Mouse (Mus musculus) midbrain, embryonic 16.5 days (tissue): Measurements from ENCODE around the gene Olfr1318. TPM values are rescaled to one million over a fixed set of nuclear protein-coding genes. Genes with fewer than 3 reads are reported as not detected.
A peak's percentile ranks its signal among the peaks of the same experiment; 100 is the strongest.

Source experiments
- ATAC-seq: fragments of 200-750 bp; cut with Nextera tagmentation; 2 replicates; pipeline ENCODE4 v1.8.0; 2017; ENCODE audit warnings: moderate TSS enrichment
- H3K27ac ChIP-seq: fragments of 300-500 bp; sonication (generic); 2 replicates; pipeline ENCODE4 v1.5.1; 2014; ENCODE audit warnings: mild to moderate bottlenecking, low read length, mixed read lengths
- H3K27me3 ChIP-seq: fragments of 300-500 bp; sonication (generic); 2 replicates; pipeline ENCODE4 v1.6.1; 2014; ENCODE audit warnings: low read depth, low read length, mixed read lengths; ENCODE audit not compliant: control insufficient read depth, insufficient read depth
- H3K36me3 ChIP-seq: fragments of 300-500 bp; sonication (generic); 2 replicates; pipeline ENCODE4 v1.6.1; 2014; ENCODE audit warnings: mild to moderate bottlenecking, low read length, moderate library complexity, mixed read lengths; ENCODE audit not compliant: control insufficient read depth, insufficient read depth
- H3K4me1 ChIP-seq: fragments of 300-500 bp; sonication (generic); 2 replicates; pipeline ENCODE4 v1.6.1; 2014; ENCODE audit warnings: mild to moderate bottlenecking, low read length, mixed read lengths; ENCODE audit not compliant: control insufficient read depth, insufficient read depth
- H3K4me2 ChIP-seq: fragments of 300-500 bp; sonication (generic); 2 replicates; pipeline ENCODE4 v1.6.1; 2014; ENCODE audit warnings: mild to moderate bottlenecking, low read length, mixed read lengths
- H3K4me3 ChIP-seq: fragments of 300-500 bp; sonication (generic); 2 replicates; pipeline ENCODE4 v1.5.1; 2014; ENCODE audit warnings: low read depth, mild to moderate bottlenecking, low read length, moderate library complexity, mixed read lengths
- H3K9ac ChIP-seq: fragments of 300-500 bp; sonication (generic); 2 replicates; pipeline ENCODE4 v1.6.1; 2014; ENCODE audit warnings: low read depth, low read length, mixed read lengths
- H3K9me3 ChIP-seq: fragments of 300-500 bp; sonication (generic); replicated peaks from 2 replicates; pipeline ENCODE4 v1.6.1; 2014; ENCODE audit warnings: mild to moderate bottlenecking, low read length, mixed read lengths; ENCODE audit not compliant: control insufficient read depth, poor library complexity, severe bottlenecking
- WGBS: fragments of 180-500 bp; shearing (Covaris S2); extraction: QIAGEN DNeasy Blood & Tissue Kit; methylation state at CpG from one replicate; pipeline ENCODE4 v1.1.7; 2014; 5-methylcytosine and 5-hydroxymethylcytosine counted together
- polyA plus RNA-seq: library from polyadenylated mRNA; unstranded; fragments of >200 nt; fragmentation: Nextera tagmentation; extraction: Ambion mirVana; gene quantifications from 2 replicates; pipeline ENCODE4 v1.2.1, GENCODE M21; 2015

The Olfr1318 gene
- 0.08 TPM in 1 of 2 replicates, not detected in the other for polyA plus RNA-seq

- Histone ChIP-seq H3K27ac (no peak within 1 kb of the TSS), H3K9ac (no peak within 1 kb of the TSS), H3K4me3 (no peak within 1 kb of the TSS), H3K36me3 (no peaks in the 10 kb centered on the region), H3K4me2 (no peak within 1 kb of the TSS), H3K9me3 (no peaks in the 10 kb centered on the region), H3K27me3 (no peaks in the 10 kb centered on the region), H3K4me1 (no peaks in the 10 kb centered on the region)
- ATAC-seq = no peak
These were observed at the start of gene Olfr1318 for GRCm38 (mm10) chr2:112153898-112154297. Gene Olfr1318 (plus strand): TSS chr2:112154198.

GRCm38 (mm10) chr2:112115340-112115739 is 38.7 kb upstream of the Olfr1318 start, which contains the start of gene Olfr1315-ps1:
Gene Olfr1315-ps1 (minus strand): TSS chr2:112115440.
- WGBS = 77% methylated on average over 1 of the region's 1 CpGs

DNA sequence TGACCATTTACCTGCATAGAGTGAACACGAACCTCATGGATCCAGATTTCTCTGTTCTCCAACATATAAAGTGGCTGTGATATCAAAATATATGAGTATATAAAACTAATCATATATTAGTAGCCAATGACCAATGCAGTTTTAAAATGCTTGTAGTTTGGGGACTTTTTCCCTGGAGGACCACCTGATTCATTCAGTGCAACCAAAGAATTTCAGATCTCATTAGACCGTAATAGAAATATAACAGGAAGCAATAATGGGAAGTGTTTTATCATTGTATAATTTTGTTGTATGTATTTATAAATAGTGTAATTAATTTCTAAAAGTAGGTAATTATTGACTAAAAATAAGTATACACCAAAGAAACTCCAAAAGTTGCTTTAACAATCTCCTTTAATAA is 19.1 kb upstream of the Olfr1318 start, which contains the start of gene Olfr1316:
Olfr1316 (minus strand) TSS at position 101 of the 400 bp plus-strand sequence.
- H3K4me2 ChIP-seq = no peak within 1 kb of the TSS
- no peaks in the 10 kb centered on the region for H3K27me3 ChIP-seq
- H3K36me3 ChIP-seq = no peaks in the 10 kb centered on the region
- 93% methylated on average over 2 of the region's 2 CpGs for WGBS
- H3K4me1 ChIP-seq = no peaks in the 10 kb centered on the region
- H3K9ac ChIP-seq = no peak within 1 kb of the TSS
- no peak within 1 kb of the TSS for H3K27ac ChIP-seq
- no peaks in the 10 kb centered on the region for H3K9me3 ChIP-seq
- no peak within 1 kb of the TSS for H3K4me3 ChIP-seq
- no peak for ATAC-seq

More at GRCm38 (mm10) chr2:112115340-112115739, 38.7 kb upstream of the Olfr1318 start, which contains the start of gene Olfr1315-ps1:
- H3K9ac ChIP-seq = no peak within 1 kb of the TSS
- H3K27ac ChIP-seq = no peak within 1 kb of the TSS
- H3K4me1 ChIP-seq = no peaks in the 10 kb centered on the region
- H3K36me3 ChIP-seq = no peaks in the 10 kb centered on the region
- ATAC-seq = no peak
- H3K4me3 ChIP-seq = no peak within 1 kb of the TSS
- no peaks in the 10 kb centered on the region for H3K27me3 ChIP-seq
- H3K4me2 ChIP-seq = no peak within 1 kb of the TSS
- H3K9me3 ChIP-seq = no peaks in the 10 kb centered on the region

DNA sequence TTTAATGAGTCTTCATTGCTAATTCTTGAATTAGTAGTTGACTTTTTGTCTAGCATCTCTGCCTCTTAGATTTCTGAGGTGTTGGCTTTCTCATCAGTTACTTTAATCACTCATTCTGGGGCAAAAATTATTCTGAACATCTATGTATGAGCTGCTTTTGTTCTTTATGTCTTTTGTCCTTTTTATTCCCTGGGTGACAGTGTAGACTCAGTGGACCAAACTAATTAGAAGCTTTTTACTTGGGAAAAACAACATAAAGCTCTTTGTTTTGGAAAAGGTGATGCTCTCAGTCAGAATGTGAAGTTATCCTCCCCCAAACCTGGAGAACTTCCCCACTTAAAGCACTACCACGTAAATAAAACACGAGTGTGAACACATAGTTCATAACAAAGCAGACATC is 14.0 kb upstream of the Olfr1318 start, which contains the start of gene Olfr1317:
Olfr1317 (plus strand) TSS at position 301 of the 400 bp plus-strand sequence.
- WGBS = 75% methylated on average over 2 of the region's 2 CpGs
- no peak within 1 kb of the TSS for H3K4me2 ChIP-seq
- H3K9me3 ChIP-seq = no peaks in the 10 kb centered on the region
- no peaks in the 10 kb centered on the region for H3K36me3 ChIP-seq
- no peaks in the 10 kb centered on the region for H3K27me3 ChIP-seq
- no peak for ATAC-seq
- H3K27ac ChIP-seq = no peak within 1 kb of the TSS
- no peak within 1 kb of the TSS for H3K4me3 ChIP-seq
- no peaks in the 10 kb centered on the region for H3K4me1 ChIP-seq
- H3K9ac ChIP-seq = no peak within 1 kb of the TSS

DNA sequence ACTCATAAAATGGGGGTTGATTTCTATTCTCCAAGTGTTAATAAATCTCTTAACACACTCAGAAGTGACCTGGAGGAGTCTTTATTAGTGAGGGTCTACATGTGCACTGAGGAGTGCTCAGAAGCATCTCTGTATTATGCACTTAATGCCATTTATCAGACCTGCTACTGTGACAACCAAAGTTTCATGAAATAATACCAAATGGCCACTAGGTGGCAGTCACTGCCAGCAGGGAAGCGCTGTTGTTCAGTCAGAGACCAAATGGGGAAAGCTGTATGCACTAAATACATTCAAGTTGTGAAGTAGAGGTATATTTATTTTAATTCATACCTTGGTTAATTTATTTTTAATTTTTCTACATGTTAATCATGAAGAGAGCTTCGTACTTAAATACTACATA is 42.9 kb downstream of the Olfr1318 start:
- Histone ChIP-seq H3K36me3 (no peaks in the 10 kb centered on the region), H3K4me1 (no peaks in the 10 kb centered on the region), H3K9me3 (no peaks in the 10 kb centered on the region), H3K27me3 (no peaks in the 10 kb centered on the region), H3K27ac (no peak overlapping the region), H3K9ac (no peak overlapping the region), H3K4me3 (no peak overlapping the region), H3K4me2 (no peak overlapping the region)
- peak; percentile 80 for ATAC-seq
- 3% methylated on average over 2 of the region's 2 CpGs for WGBS

DNA sequence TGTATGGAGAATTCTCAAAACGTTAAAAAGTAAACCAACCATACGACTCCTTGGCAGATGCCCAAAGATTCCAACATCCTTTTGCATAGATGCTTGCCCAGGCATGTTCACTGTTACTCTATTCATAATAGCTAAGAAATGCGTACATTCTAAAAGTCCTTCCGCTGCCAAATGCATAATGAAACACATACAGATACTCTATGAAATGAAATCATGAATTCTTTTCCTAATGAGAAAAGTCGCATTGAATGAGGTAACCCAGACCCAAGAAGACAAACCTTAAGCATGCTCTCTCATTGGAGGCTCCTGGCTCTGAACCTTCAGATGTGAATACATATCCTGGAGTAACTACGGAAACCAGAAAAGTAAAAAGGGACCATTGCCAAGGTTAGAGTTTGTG is 49.1 kb downstream of the Olfr1318 start:
- no peak overlapping the region for H3K9ac ChIP-seq
- H3K4me3 ChIP-seq = no peak overlapping the region
- WGBS = 71% methylated on average over 6 of the region's 6 CpGs
- H3K4me2 ChIP-seq = no peak overlapping the region
- H3K9me3 ChIP-seq = no peaks in the 10 kb centered on the region
- no peak for ATAC-seq
- no peaks in the 10 kb centered on the region for H3K36me3 ChIP-seq
- no peak overlapping the region for H3K27ac ChIP-seq
- H3K27me3 ChIP-seq = no peaks in the 10 kb centered on the region
- no peaks in the 10 kb centered on the region for H3K4me1 ChIP-seq

Other genes with a start within 250 kb of the Olfr1318 start
- gene Olfr1306, start 237.9 kb upstream of the Olfr1318 start, polyA plus RNA-seq = not detected in 2 replicates
- gene Olfr1307, start 204.8 kb upstream of the Olfr1318 start, polyA plus RNA-seq = not detected in 2 replicates
- gene Olfr1308, start 189.3 kb upstream of the Olfr1318 start, polyA plus RNA-seq = not detected in 2 replicates
- gene Olfr1309, start 163.9 kb upstream of the Olfr1318 start, polyA plus RNA-seq = not detected in 2 replicates
- not detected in 2 replicates for gene Olfr1310, start 141.5 kb upstream of the Olfr1318 start, polyA plus RNA-seq
- not detected in 2 replicates for gene Olfr1311, start 129.8 kb upstream of the Olfr1318 start, polyA plus RNA-seq
- gene Olfr1312, start 104.0 kb upstream of the Olfr1318 start, polyA plus RNA-seq = not detected in 2 replicates
- not detected in 2 replicates for gene Olfr1313, start 76.4 kb upstream of the Olfr1318 start, polyA plus RNA-seq
- gene Olfr1314, start 57.4 kb upstream of the Olfr1318 start, polyA plus RNA-seq = not detected in 2 replicates
- not detected in 2 replicates for gene Olfr1315-ps1, start 38.8 kb upstream of the Olfr1318 start, polyA plus RNA-seq
- gene Olfr1316, start 19.2 kb upstream of the Olfr1318 start, polyA plus RNA-seq = not detected in 2 replicates
- gene Olfr1317, start 13.9 kb upstream of the Olfr1318 start, polyA plus RNA-seq = not detected in 2 replicates
- gene Lpcat4, start 85.3 kb downstream of the Olfr1318 start, polyA plus RNA-seq = 22.6 and 24.5 TPM in 2 replicates
- not detected in 2 replicates for gene Nutm1, start 105.1 kb downstream of the Olfr1318 start, polyA plus RNA-seq
- 153 and 155 TPM in 2 replicates for gene Nop10, start 107.7 kb downstream of the Olfr1318 start, polyA plus RNA-seq
- 19.2 and 20.8 TPM in 2 replicates for gene Slc12a6, start 111.6 kb downstream of the Olfr1318 start, polyA plus RNA-seq
- gene Gm21985, start 112.1 kb downstream of the Olfr1318 start, polyA plus RNA-seq = 0.08 TPM in 1 of 2 replicates, not detected in the other
- 179 and 195 TPM in 2 replicates for gene Emc4, start 213.8 kb downstream of the Olfr1318 start, polyA plus RNA-seq
- 30.7 and 32.0 TPM in 2 replicates for gene Katnbl1, start 225.0 kb downstream of the Olfr1318 start, polyA plus RNA-seq